Mouse (Mus musculus): ENCODE measurements around the gene Slc19a1.

Gene Slc19a1

GRCm38 (mm10) chr10:77031768-77032375, at the start of gene Slc19a1:
Gene Slc19a1, plus strand, starts transcription at chr10:77032241.
- CTCF ChIA-PET: no interaction called here

GRCm38 (mm10) chr10:76988586-76988985, 43.5 kb upstream of the Slc19a1 start:
- CTCF ChIA-PET: no interaction called here

- CTCF ChIA-PET: no interaction called here
Measured at GRCm38 (mm10) chr10:76992456-76992855, 39.6 kb upstream of the Slc19a1 start.

- CTCF ChIA-PET: no interaction called here
Measured at GRCm38 (mm10) chr10:76997759-76998513, 34.1 kb upstream of the Slc19a1 start.

GRCm38 (mm10) chr10:77004936-77005335, 27.1 kb upstream of the Slc19a1 start:
- CTCF ChIA-PET: no interaction called here

- CTCF ChIA-PET: no interaction called here
Measured at GRCm38 (mm10) chr10:77007433-77008108, 24.5 kb upstream of the Slc19a1 start.

GRCm38 (mm10) chr10:77008109-77008561, 23.9 kb upstream of the Slc19a1 start:
- CTCF ChIA-PET: no interaction called here

GRCm38 (mm10) chr10:77008698-77009097, 23.3 kb upstream of the Slc19a1 start:
- CTCF ChIA-PET: no interaction called here

- CTCF ChIA-PET: no interaction called here
Measured at GRCm38 (mm10) chr10:77011681-77012080, 20.4 kb upstream of the Slc19a1 start.

- CTCF ChIA-PET: no interaction called here
Measured at GRCm38 (mm10) chr10:77016080-77016479, 16.0 kb upstream of the Slc19a1 start.

- CTCF ChIA-PET: no interaction called here
Measured at GRCm38 (mm10) chr10:77016499-77016898, 15.5 kb upstream of the Slc19a1 start.

- CTCF ChIA-PET: no interaction called here
Measured at GRCm38 (mm10) chr10:77017061-77017460, 15.0 kb upstream of the Slc19a1 start.

- CTCF ChIA-PET: no interaction called here
Measured at GRCm38 (mm10) chr10:77017662-77018061, 14.4 kb upstream of the Slc19a1 start.

- CTCF ChIA-PET: interaction anchor here (0.6 kb wide), 1 partner anchor 920 kb away, joined by 7 read pairs; no protein-coding TSS in a partner anchor
Measured at GRCm38 (mm10) chr10:77021399-77022052, 10.5 kb upstream of the Slc19a1 start.

- CTCF ChIA-PET: no interaction called here
Measured at GRCm38 (mm10) chr10:77022301-77023130, 9.5 kb upstream of the Slc19a1 start.

- CTCF ChIA-PET: no interaction called here
Measured at GRCm38 (mm10) chr10:77024231-77024630, 7.8 kb upstream of the Slc19a1 start.

GRCm38 (mm10) chr10:77026944-77027343, 5.1 kb upstream of the Slc19a1 start:
- CTCF ChIA-PET: no interaction called here

- CTCF ChIA-PET: no interaction called here
Measured at GRCm38 (mm10) chr10:77028782-77029296, 3.2 kb upstream of the Slc19a1 start.

- CTCF ChIA-PET: no interaction called here
Measured at GRCm38 (mm10) chr10:77029761-77030160, 2.3 kb upstream of the Slc19a1 start.

GRCm38 (mm10) chr10:77030666-77031065, 1.4 kb upstream of the Slc19a1 start:
- CTCF ChIA-PET: no interaction called here

- CTCF ChIA-PET: no interaction called here
Measured at GRCm38 (mm10) chr10:77032591-77033322, 716 bp downstream of the Slc19a1 start.
